Mouse (Mus musculus) mouse embryonic stem cell (cell line): ENCODE measurements around the gene Gm17545.

Experiments
- in situ Hi-C, 2 experiments: fragments of 300-500 bp; cut with MboI; formaldehyde crosslinking; loops; 1 replicate in 1 of 2; 3 replicates in 1 of 2; pipeline ENCODE4 v1.14.3; 2019 to 2020; ENCODE audit warnings: low sequenced_read_pairs in 2 of 2, low pct_unique_long_range_greater_than_20kb in 1 of 2, mixed read lengths in 1 of 2; ENCODE audit not compliant: unreplicated experiment in 1 of 2

The Gm17545 gene

GRCm38 (mm10) chr9:22476265-22476664, 22.2 kb downstream of the Gm17545 start:
- in situ Hi-C loops = no loop called here

- in situ Hi-C loops = no loop called here
These were observed 24.9 kb downstream of the Gm17545 start for GRCm38 (mm10) chr9:22478946-22479345.

- in situ Hi-C loops = no loop called here
These were observed 29.9 kb downstream of the Gm17545 start for GRCm38 (mm10) chr9:22483866-22484561.

- in situ Hi-C loops = no loop called here
These were observed 30.6 kb downstream of the Gm17545 start for GRCm38 (mm10) chr9:22484562-22485308.

- in situ Hi-C loops = no loop called here
These were observed 32.1 kb downstream of the Gm17545 start for GRCm38 (mm10) chr9:22486211-22486610.

GRCm38 (mm10) chr9:22488963-22489362, 34.9 kb downstream of the Gm17545 start:
- in situ Hi-C loops = no loop called here

GRCm38 (mm10) chr9:22494203-22494807, 40.2 kb downstream of the Gm17545 start:
- in situ Hi-C loops = no loop called here

- in situ Hi-C loops = no loop called here
These were observed 41.0 kb downstream of the Gm17545 start for GRCm38 (mm10) chr9:22495133-22495532.

GRCm38 (mm10) chr9:22497021-22497767, 43.1 kb downstream of the Gm17545 start:
- in situ Hi-C loops = no loop called here

- in situ Hi-C loops = no loop called here
These were observed 48.9 kb downstream of the Gm17545 start for GRCm38 (mm10) chr9:22502972-22503371.

- in situ Hi-C loops = no loop called here
These were observed 49.5 kb downstream of the Gm17545 start for GRCm38 (mm10) chr9:22503581-22503980.

- in situ Hi-C loops = no loop called here
These were observed 51.5 kb downstream of the Gm17545 start for GRCm38 (mm10) chr9:22505574-22505973.
